Mouse (Mus musculus) liver, embryonic 12.5 days (tissue): ENCODE measurements around the gene Olfr548-ps1. TPM values are rescaled to one million over a fixed set of nuclear protein-coding genes. Genes with fewer than 3 reads are reported as not detected.

ENCODE experiments used
- polyA plus RNA-seq: library from polyadenylated mRNA; unstranded; fragments of >200 nt; fragmentation: Nextera tagmentation; extraction: Ambion mirVana; gene quantifications from 2 replicates; pipeline ENCODE4 v1.2.1, GENCODE M21; 2016

The Olfr548-ps1 gene
- polyA plus RNA-seq, 1 experiment from 2014 or later, result not detected

Other genes starting within 250 kb of the Olfr548-ps1 start
- 254 and 266 TPM in 2 replicates for gene Rrm1, start 99.2 kb upstream of the Olfr548-ps1 start, polyA plus RNA-seq
- 0.33 and 0.41 TPM in 2 replicates for gene Olfr543, start 59.2 kb upstream of the Olfr548-ps1 start, polyA plus RNA-seq
- gene Olfr544, start 52.6 kb upstream of the Olfr548-ps1 start, polyA plus RNA-seq, result 0.04 and 0.19 TPM in 2 replicates
- not detected in 2 replicates for gene Olfr545, start 41.3 kb upstream of the Olfr548-ps1 start, polyA plus RNA-seq
- not detected in 2 replicates for gene Olfr547, start 6.1 kb upstream of the Olfr548-ps1 start, polyA plus RNA-seq
- gene Olfr549, start 9.0 kb downstream of the Olfr548-ps1 start, polyA plus RNA-seq, result not detected in 2 replicates
- gene Trim21, start 24.6 kb downstream of the Olfr548-ps1 start, polyA plus RNA-seq, result 0.49 and 0.62 TPM in 2 replicates
- not detected in 2 replicates for gene Olfr550, start 30.5 kb downstream of the Olfr548-ps1 start, polyA plus RNA-seq
- not detected in 2 replicates for gene Olfr551, start 51.0 kb downstream of the Olfr548-ps1 start, polyA plus RNA-seq
- not detected in 2 replicates for gene Olfr552, start 56.9 kb downstream of the Olfr548-ps1 start, polyA plus RNA-seq
- not detected in 2 replicates for gene Olfr553, start 77.3 kb downstream of the Olfr548-ps1 start, polyA plus RNA-seq
- gene Olfr554, start 97.5 kb downstream of the Olfr548-ps1 start, polyA plus RNA-seq, result not detected in 2 replicates
- not detected in 2 replicates for gene Olfr555, start 117.9 kb downstream of the Olfr548-ps1 start, polyA plus RNA-seq
- not detected in 2 replicates for gene Olfr556, start 124.0 kb downstream of the Olfr548-ps1 start, polyA plus RNA-seq
- gene Trim68, start 146.4 kb downstream of the Olfr548-ps1 start, polyA plus RNA-seq, result 2.2 and 2.7 TPM in 2 replicates
- not detected in 2 replicates for gene Olfr557, start 155.0 kb downstream of the Olfr548-ps1 start, polyA plus RNA-seq
- gene Olfr558, start 161.3 kb downstream of the Olfr548-ps1 start, polyA plus RNA-seq, result not detected in 2 replicates
- gene Olfr33, start 178.2 kb downstream of the Olfr548-ps1 start, polyA plus RNA-seq, result not detected in 2 replicates
- not detected in 2 replicates for gene Olfr559, start 186.6 kb downstream of the Olfr548-ps1 start, polyA plus RNA-seq
- not detected in 2 replicates for gene Olfr560, start 218.5 kb downstream of the Olfr548-ps1 start, polyA plus RNA-seq
- not detected in 2 replicates for gene Olfr78, start 218.6 kb downstream of the Olfr548-ps1 start, polyA plus RNA-seq
- gene Olfr561, start 230.3 kb downstream of the Olfr548-ps1 start, polyA plus RNA-seq, result not detected in 2 replicates